Mouse (Mus musculus) intestine, embryonic 16.5 days (tissue): ENCODE measurements around the gene Brd2. TPM values are rescaled to one million over a fixed set of nuclear protein-coding genes. Genes with fewer than 3 reads are reported as not detected.

ENCODE experiments used
- ATAC-seq: fragments of 200-750 bp; cut with Nextera tagmentation; 2 replicates; pipeline ENCODE4 v1.8.0; 2017; ENCODE audit warnings: moderate TSS enrichment, moderate library complexity
- H3K27ac ChIP-seq: fragments of 300-500 bp; sonication (generic); 2 replicates; pipeline ENCODE4 v1.5.1; 2014; ENCODE audit warnings: mild to moderate bottlenecking, low read length
- H3K27me3 ChIP-seq: fragments of 300-500 bp; sonication (generic); replicated peaks from 2 replicates; pipeline ENCODE4 v1.6.1; 2014; ENCODE audit warnings: low read length, control low read depth, mixed read lengths; ENCODE audit not compliant: control insufficient read depth, insufficient read depth
- H3K36me3 ChIP-seq: fragments of 300-500 bp; sonication (generic); 2 replicates; pipeline ENCODE4 v1.6.1; 2014; ENCODE audit warnings: low read length, control low read depth; ENCODE audit not compliant: control insufficient read depth, insufficient read depth
- H3K4me1 ChIP-seq: fragments of 300-500 bp; sonication (generic); 2 replicates; pipeline ENCODE4 v1.6.1; 2014; ENCODE audit warnings: low read length, control low read depth, mixed read lengths; ENCODE audit not compliant: control insufficient read depth, insufficient read depth
- H3K4me2 ChIP-seq: fragments of 300-500 bp; sonication (generic); 2 replicates; pipeline ENCODE4 v1.6.1; 2014; ENCODE audit warnings: low read depth, low read length, control low read depth
- H3K4me3 ChIP-seq: fragments of 300-500 bp; sonication (generic); 2 replicates; pipeline ENCODE4 v1.5.1; 2014; ENCODE audit warnings: mild to moderate bottlenecking, low read length
- H3K9ac ChIP-seq: fragments of 300-500 bp; sonication (generic); 2 replicates; pipeline ENCODE4 v1.6.1; 2014; ENCODE audit warnings: low read depth, low read length
- H3K9me3 ChIP-seq: fragments of 300-500 bp; sonication (generic); 2 replicates; pipeline ENCODE4 v1.6.1; 2016; ENCODE audit warnings: low read length, control low read depth; ENCODE audit not compliant: control insufficient read depth
- WGBS: fragments of 180-500 bp; shearing (Covaris S2); extraction: QIAGEN DNeasy Blood & Tissue Kit; methylation state at CpG from one replicate; pipeline ENCODE4 v1.1.7; 2014; 5-methylcytosine and 5-hydroxymethylcytosine counted together
- polyA plus RNA-seq: library from polyadenylated mRNA; unstranded; fragments of >200 nt; fragmentation: Nextera tagmentation; extraction: Ambion mirVana; gene quantifications from 2 replicates; pipeline ENCODE4 v1.2.1, GENCODE M21; 2015

The Brd2 gene
- polyA plus RNA-seq, 1 experiment from 2014 or later = 72.3 TPM

DNA sequence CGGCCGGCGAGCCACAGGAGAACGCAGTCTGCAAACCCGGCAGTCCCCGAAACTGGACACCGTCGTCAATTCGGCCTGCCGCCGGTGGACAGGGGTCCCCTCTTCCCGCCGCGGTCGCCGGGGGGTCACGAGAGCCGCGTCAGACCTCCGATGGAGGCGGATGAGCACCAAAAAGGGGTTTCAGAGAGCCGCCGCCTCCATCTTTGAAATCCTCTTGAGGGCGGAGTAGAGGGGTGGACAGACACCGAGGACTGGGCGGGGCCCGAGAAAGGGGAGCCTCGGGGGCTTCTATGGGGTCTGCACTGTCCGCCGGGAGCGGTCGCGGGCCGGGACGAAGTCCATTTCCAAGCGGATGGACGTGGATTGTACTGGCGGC, 3.6 kb downstream of the Brd2 start:
- Histone ChIP-seq H3K4me1 (peaks cover 22% of the 10 kb centered on the region), H3K4me2 (peak overlapping the region; percentile 95), H3K27ac (peak overlapping the region; percentile 74), H3K9ac (peak overlapping the region; percentile 96), H3K9me3 (no peaks in the 10 kb centered on the region), H3K36me3 (peaks cover 43% of the 10 kb centered on the region), H3K4me3 (peak overlapping the region; percentile 89), H3K27me3 (no peaks in the 10 kb centered on the region)
- 2% methylated on average over 38 of the region's 38 CpGs for WGBS
- ATAC-seq = no peak

DNA sequence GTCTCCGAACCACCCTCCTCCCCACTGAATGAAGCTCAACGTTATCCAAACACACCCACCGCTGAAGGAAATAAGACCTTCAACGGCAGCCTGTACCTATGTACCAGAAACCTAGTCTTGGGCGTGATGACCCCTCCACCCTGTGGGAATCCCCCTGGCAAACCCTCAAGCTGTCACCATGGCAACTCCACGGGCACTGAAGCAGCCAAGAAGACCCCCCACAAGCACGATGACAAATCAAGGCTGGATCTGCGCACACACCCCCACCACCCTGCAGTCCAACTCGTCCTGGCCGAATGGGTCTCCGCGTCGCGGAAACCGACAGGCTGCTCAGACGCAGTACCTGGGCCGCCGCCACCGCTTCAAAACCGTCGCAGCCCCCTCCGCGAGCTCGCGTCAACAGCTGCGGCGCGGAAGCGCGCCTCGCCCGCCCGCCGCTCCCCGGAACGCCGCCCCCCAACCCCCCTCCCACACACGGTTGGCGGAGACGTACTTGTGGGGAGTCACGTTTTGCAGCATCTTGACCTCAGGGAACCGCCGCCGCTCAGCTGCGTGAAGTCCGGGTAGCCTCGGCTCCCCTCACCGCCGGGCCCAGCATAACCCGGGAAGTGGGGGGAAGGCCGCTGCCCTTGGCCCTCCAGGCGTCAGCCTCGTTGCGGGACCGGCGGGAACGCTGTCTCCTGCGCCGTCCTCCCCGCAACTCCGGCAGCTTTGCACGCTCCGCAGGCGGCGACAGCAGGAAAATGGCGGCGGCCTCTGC, 4.1 kb downstream of the Brd2 start:
- no peaks in the 10 kb centered on the region for H3K9me3 ChIP-seq
- H3K36me3 ChIP-seq = peaks cover 48% of the 10 kb centered on the region
- H3K9ac ChIP-seq = peak overlapping the region; percentile 96
- peak overlapping the region; percentile 74 for H3K27ac ChIP-seq
- ATAC-seq = no peak
- H3K4me3 ChIP-seq = peak overlapping the region; percentile 89
- no peaks in the 10 kb centered on the region for H3K27me3 ChIP-seq
- WGBS = under 1% methylated on average over 67 of the region's 67 CpGs
- peak overlapping the region; percentile 95 for H3K4me2 ChIP-seq
- peaks cover 19% of the 10 kb centered on the region for H3K4me1 ChIP-seq

DNA sequence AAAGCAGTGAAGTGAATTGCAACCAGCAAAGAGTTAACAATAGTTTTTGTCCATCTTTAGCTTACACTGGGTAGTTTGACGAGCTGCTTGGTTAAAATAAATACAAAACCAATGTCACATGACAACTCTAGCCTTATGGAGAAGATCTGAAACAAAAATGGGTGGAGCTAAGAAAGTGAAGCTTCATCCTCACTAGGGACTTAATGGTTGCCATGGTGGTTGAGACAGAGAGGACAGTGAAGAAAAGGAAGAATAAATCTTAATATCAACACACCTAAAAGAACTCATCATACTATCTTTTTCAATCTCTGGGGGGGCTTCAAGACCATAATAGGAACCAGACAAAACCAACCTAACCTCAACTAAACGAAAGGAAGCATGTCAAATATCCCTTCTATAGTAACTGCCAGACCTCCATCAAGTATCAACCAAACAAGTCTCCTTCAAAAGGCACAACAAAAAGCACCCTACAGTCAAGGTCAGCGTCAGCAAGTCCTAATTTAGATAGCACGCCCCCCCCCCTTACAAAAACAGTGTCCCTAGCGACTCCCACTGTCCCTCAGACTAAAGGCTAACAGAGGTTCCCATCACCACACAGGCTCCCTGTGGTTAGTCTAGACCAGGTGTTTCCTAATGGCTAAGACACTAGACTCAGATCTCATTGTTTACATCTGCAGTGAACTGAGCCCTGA, 4.9 kb downstream of the Brd2 start:
- no peak for ATAC-seq

DNA sequence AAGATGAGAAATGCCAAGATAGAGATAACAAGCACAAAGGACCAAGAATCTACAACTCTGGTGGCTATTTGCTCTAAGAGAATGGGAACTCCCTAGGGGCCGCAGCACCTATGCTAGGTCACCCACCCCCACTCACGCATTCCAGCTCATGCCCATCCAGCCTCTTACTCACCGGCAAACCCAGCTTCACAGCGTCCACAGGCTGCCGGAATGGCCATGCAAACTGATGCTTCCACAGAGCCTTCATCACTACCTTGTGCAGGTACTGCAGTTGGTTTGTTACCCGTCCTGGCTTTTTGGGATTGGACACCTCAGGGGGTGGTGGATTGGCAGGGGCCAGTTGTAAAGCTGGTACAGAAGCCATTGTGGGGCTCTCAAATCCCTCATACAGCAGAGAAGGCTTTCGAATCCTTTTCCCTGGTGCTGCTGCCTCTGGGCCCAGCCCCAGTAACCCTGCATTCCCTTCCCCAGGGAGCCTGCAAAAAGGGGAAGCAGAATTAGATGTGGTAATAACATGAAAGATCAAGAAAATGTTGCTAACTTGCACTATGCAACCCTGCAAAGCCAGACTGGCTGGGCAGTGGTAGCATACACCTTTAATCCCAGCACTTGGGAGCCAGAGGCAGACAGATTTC, 5.6 kb downstream of the Brd2 start:
- Histone ChIP-seq H3K9ac (peak overlapping the region; percentile 68), H3K36me3 (peaks cover 61% of the 10 kb centered on the region), H3K4me1 (peaks cover 19% of the 10 kb centered on the region), H3K9me3 (no peaks in the 10 kb centered on the region), H3K4me2 (peak overlapping the region; percentile 95), H3K27ac (peak overlapping the region; percentile 14; the same call in 1 of the 2 replicates), H3K4me3 (peak overlapping the region; percentile 89), H3K27me3 (no peaks in the 10 kb centered on the region)
- ATAC-seq = no peak
- 21% methylated on average over 7 of the region's 7 CpGs for WGBS

More for the DNA sequence above, 4.9 kb downstream of the Brd2 start:
- Histone ChIP-seq H3K4me1 (peaks cover 19% of the 10 kb centered on the region), H3K27me3 (no peaks in the 10 kb centered on the region), H3K36me3 (peaks cover 56% of the 10 kb centered on the region), H3K4me3 (peak overlapping the region; percentile 89), H3K4me2 (peak overlapping the region; percentile 95), H3K9ac (peak overlapping the region; percentile 96), H3K27ac (peak overlapping the region; percentile 74), H3K9me3 (no peaks in the 10 kb centered on the region)
- WGBS = 0% methylated on average over 5 of the region's 5 CpGs

DNA sequence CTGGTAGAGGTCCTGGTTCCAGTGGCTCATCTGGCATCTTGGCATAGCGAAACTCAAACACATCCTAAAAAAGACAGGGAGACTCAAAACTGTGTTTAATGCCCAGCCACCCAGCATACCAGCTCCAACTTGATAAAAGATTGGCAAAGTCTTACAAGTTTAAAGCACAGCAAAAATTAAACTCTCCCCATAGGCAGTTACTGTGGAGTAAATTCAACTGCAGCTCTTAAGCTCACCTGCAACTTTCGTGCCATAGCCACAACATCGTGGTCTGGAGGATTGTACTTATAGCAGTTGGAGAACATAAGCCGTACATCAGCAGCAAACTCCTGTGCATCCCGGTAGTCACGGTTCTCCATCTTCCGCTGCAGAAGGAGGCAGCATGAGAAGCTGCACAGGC, 8.3 kb downstream of the Brd2 start:
- Histone ChIP-seq H3K9me3 (no peaks in the 10 kb centered on the region), H3K4me3 (no peak overlapping the region), H3K27me3 (no peaks in the 10 kb centered on the region), H3K4me1 (peaks cover 19% of the 10 kb centered on the region), H3K9ac (no peak overlapping the region), H3K36me3 (peaks cover 64% of the 10 kb centered on the region), H3K4me2 (no peak overlapping the region), H3K27ac (no peak overlapping the region)
- 91% methylated on average over 7 of the region's 7 CpGs for WGBS
- ATAC-seq = no peak

DNA sequence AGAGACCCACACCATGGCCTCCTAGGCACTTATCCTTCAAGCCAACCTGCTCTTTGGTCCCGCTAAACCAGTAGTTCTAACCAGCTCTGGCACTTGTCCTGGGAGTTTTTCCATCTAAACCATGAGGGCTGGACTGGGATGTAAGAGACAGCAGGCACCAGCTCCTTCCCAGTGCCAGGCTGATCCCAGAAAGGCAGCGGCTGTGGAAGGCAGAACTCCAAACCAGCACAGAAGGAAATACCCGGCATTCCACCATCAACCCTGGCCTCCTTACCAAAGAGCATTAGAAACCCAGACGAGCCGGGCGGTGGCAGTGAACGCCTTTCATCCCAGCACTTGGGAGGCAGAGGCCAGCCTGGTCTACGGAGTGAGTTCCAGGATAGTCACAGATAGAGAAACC, 12.1 kb downstream of the Brd2 start:
- ATAC-seq = peak; percentile 26; the same call in 1 of the 2 replicates
- Histone ChIP-seq H3K4me2 (no peak overlapping the region), H3K27ac (no peak overlapping the region), H3K9ac (no peak overlapping the region), H3K9me3 (no peaks in the 10 kb centered on the region), H3K36me3 (peaks cover 36% of the 10 kb centered on the region), H3K4me1 (peaks cover 3% of the 10 kb centered on the region; the same call in 1 of the 2 replicates), H3K4me3 (no peak overlapping the region), H3K27me3 (no peaks in the 10 kb centered on the region)
- 59% methylated on average over 8 of the region's 8 CpGs for WGBS

DNA sequence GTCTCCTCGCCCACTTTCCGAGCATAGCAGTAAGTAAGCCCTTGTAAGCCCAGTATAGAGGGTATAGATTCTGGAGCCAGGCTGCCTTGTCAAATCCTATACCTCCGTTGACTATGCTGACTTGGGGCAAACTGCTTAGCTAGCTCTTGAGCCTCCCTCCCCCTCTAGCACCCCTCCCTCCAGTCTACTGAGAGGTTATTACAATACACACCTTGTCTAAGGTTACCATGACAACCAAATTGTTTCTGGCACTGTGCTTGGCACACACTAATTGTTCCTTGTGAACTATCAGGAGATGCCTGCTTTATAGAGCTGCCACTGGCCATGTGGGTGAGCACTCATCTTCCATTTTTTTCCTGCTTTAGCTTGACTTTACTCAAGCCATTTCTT, 12.6 kb downstream of the Brd2 start:
- Histone ChIP-seq H3K9me3 (no peaks in the 10 kb centered on the region), H3K4me3 (no peak overlapping the region), H3K4me1 (peaks cover 2% of the 10 kb centered on the region; the same call in 1 of the 2 replicates), H3K4me2 (no peak overlapping the region), H3K36me3 (peaks cover 31% of the 10 kb centered on the region), H3K27me3 (no peaks in the 10 kb centered on the region), H3K9ac (no peak overlapping the region), H3K27ac (no peak overlapping the region)
- WGBS = 73% methylated on average over 3 of the region's 3 CpGs
- ATAC-seq = peak; percentile 47

DNA sequence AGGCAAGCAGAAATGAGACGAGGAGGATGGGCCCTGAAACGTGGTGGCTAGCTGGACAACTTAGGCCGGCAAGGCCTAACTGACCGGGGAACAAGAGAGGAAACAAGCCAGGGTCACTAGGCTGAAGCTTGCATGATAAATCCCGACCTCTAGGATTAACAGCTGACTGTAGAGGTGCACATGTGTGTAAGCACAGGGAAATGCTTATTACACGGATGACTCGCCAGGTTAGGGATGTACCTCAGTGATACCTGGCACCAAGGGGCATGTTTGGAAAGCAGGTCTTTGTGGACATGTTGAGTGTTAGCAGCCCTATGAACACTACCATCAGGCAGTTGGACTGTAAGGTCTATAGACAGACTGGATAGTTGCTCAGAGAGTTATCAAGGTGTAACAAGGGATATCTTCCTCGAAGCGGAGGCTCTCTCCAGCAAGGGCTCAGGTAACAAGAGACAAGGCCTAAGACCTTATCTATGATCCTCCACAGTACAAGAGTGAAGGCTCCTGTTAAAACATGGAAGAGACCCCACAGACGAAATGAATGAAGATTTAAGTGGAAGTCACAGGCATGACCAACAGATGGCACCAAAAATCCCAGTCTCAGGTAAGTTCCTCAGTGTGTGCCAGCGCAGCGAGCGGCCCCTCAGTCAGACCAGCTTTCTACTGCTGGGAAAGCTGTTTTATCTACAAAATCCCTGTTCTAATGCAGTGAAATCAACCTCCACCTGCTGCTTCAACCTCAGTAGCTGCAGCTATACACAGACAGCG, 13.2 kb downstream of the Brd2 start:
- Histone ChIP-seq H3K27me3 (no peaks in the 10 kb centered on the region), H3K4me3 (no peak overlapping the region), H3K27ac (no peak overlapping the region), H3K36me3 (peaks cover 27% of the 10 kb centered on the region), H3K9ac (no peak overlapping the region), H3K9me3 (no peaks in the 10 kb centered on the region), H3K4me2 (no peak overlapping the region), H3K4me1 (no peaks in the 10 kb centered on the region)
- WGBS = 77% methylated on average over 14 of the region's 14 CpGs
- peak; percentile 27; the same call in 1 of the 2 replicates for ATAC-seq

DNA sequence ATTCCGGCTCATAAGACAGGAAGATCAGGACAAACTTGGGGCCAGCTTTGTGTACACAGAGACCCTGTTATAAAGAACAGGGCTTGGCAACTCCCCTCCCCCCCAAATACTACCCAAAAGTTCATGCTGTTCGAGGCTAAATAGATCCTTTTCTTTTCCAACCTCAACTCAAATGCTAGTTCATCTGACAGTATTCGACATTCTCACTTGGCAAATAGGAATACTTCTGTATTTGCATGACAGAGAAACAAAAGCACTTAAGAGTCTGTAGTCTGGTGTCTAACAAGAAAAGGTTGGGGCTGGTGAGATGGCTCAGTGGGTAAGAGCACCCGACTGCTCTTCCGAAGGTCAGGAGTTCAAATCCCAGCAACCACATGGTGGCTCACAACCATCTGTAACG, 14.0 kb downstream of the Brd2 start:
- Histone ChIP-seq H3K9me3 (no peaks in the 10 kb centered on the region), H3K4me1 (no peaks in the 10 kb centered on the region), H3K4me2 (no peak overlapping the region), H3K27me3 (no peaks in the 10 kb centered on the region), H3K9ac (no peak overlapping the region), H3K27ac (no peak overlapping the region), H3K36me3 (peaks cover 20% of the 10 kb centered on the region), H3K4me3 (no peak overlapping the region)
- no peak for ATAC-seq
- 72% methylated on average over 5 of the region's 6 CpGs for WGBS
